Mouse (Mus musculus) right cerebral cortex, adult 18-20 months (tissue): ENCODE results near the gene Cep112.
"Not testable (repeated sequence)": the region's sequence is repeated elsewhere in the genome, so short reads cannot be mapped to it uniquely, and the experiment has no call there.

Source experiments
- DNase-seq: peaks from one replicate; pipeline ENCODE4 v3.0.0; 2022; ENCODE audit warnings: mixed read lengths

The Cep112 gene

GRCm38 (mm10) chr11:108805947-108806346 lies 381.0 kb downstream of the Cep112 start:
- DNase-seq, result no peak

GRCm38 (mm10) chr11:108809626-108810025 lies 384.6 kb downstream of the Cep112 start:
- no peak for DNase-seq

- DNase-seq, result no peak
Observed at GRCm38 (mm10) chr11:108821771-108822170, 396.8 kb downstream of the Cep112 start.

GRCm38 (mm10) chr11:108822257-108822656 lies 397.3 kb downstream of the Cep112 start:
- DNase-seq, result no peak

- DNase-seq, result no peak
Observed at GRCm38 (mm10) chr11:108827321-108827720, 402.3 kb downstream of the Cep112 start.

- no peak for DNase-seq
Observed at GRCm38 (mm10) chr11:108828374-108829025, 403.5 kb downstream of the Cep112 start.

- no peak for DNase-seq
Observed at GRCm38 (mm10) chr11:108836706-108837105, 411.7 kb downstream of the Cep112 start.

- no peak for DNase-seq
Observed at GRCm38 (mm10) chr11:108840195-108840594, 415.2 kb downstream of the Cep112 start.

GRCm38 (mm10) chr11:108842765-108843164 lies 417.8 kb downstream of the Cep112 start:
- no peak for DNase-seq

- DNase-seq, result no peak
Observed at GRCm38 (mm10) chr11:108845971-108846370, 421.0 kb downstream of the Cep112 start.

- no peak for DNase-seq
Observed at GRCm38 (mm10) chr11:108846479-108846878, 421.5 kb downstream of the Cep112 start.

- DNase-seq, result no peak
Observed at GRCm38 (mm10) chr11:108851771-108852170, 426.8 kb downstream of the Cep112 start.

GRCm38 (mm10) chr11:108857254-108857653 lies 432.3 kb downstream of the Cep112 start:
- DNase-seq, result no peak

GRCm38 (mm10) chr11:108857678-108858338 lies 432.8 kb downstream of the Cep112 start:
- DNase-seq, result peak; percentile 75

- no peak for DNase-seq
Observed at GRCm38 (mm10) chr11:108858339-108858804, 433.4 kb downstream of the Cep112 start.

GRCm38 (mm10) chr11:108858846-108859245 lies 433.9 kb downstream of the Cep112 start:
- DNase-seq, result no peak

- no peak for DNase-seq
Observed at GRCm38 (mm10) chr11:108862360-108862759, 437.4 kb downstream of the Cep112 start.

- no peak for DNase-seq
Observed at GRCm38 (mm10) chr11:108865746-108866145, 440.8 kb downstream of the Cep112 start.

GRCm38 (mm10) chr11:108867538-108867937 lies 442.5 kb downstream of the Cep112 start:
- no peak for DNase-seq

GRCm38 (mm10) chr11:108871284-108871683 lies 446.3 kb downstream of the Cep112 start:
- DNase-seq, result not testable (repeated sequence)

- no peak for DNase-seq
Observed at GRCm38 (mm10) chr11:108871748-108872147, 446.8 kb downstream of the Cep112 start.

- DNase-seq, result no peak
Observed at GRCm38 (mm10) chr11:108876633-108877205, 451.7 kb downstream of the Cep112 start.

- DNase-seq, result no peak
Observed at GRCm38 (mm10) chr11:108877520-108877919, 452.5 kb downstream of the Cep112 start.

- no peak for DNase-seq
Observed at GRCm38 (mm10) chr11:108880546-108880945, 455.6 kb downstream of the Cep112 start.
